Mouse (Mus musculus) midbrain, embryonic 10.5 days (tissue): ENCODE data around the gene 4930503B20Rik. TPM values are rescaled to one million over a fixed set of nuclear protein-coding genes. Genes with fewer than 3 reads are reported as not detected.

ENCODE experiments used
- DNase-seq: peaks from one replicate; pipeline ENCODE4 v3.0.0-alpha.2; 2017; ENCODE audit warnings: low spot score
- H3K27ac ChIP-seq: fragments of 300-500 bp; sonication (generic); replicated peaks from 2 replicates; pipeline ENCODE4 v1.5.1; 2016; ENCODE audit warnings: mild to moderate bottlenecking
- H3K27me3 ChIP-seq: fragments of 300-500 bp; sonication (generic); 2 replicates; pipeline ENCODE4 v1.6.1; 2016; ENCODE audit warnings: low read depth, mild to moderate bottlenecking; ENCODE audit not compliant: poor library complexity, severe bottlenecking
- H3K36me3 ChIP-seq: fragments of 300-500 bp; sonication (generic); 2 replicates; pipeline ENCODE4 v1.6.1; 2016; ENCODE audit warnings: mild to moderate bottlenecking, moderate library complexity
- H3K4me1 ChIP-seq: fragments of 300-500 bp; sonication (generic); 2 replicates; pipeline ENCODE4 v1.6.1; 2016
- H3K4me3 ChIP-seq: fragments of 300-500 bp; sonication (generic); 2 replicates; pipeline ENCODE4 v1.5.1; 2016; ENCODE audit warnings: mild to moderate bottlenecking, moderate library complexity
- H3K9me3 ChIP-seq: fragments of 300-500 bp; sonication (generic); replicated peaks from 2 replicates; pipeline ENCODE4 v1.6.1; 2016; ENCODE audit warnings: mild to moderate bottlenecking
- WGBS: fragments of 180-500 bp; shearing (Covaris S2); methylation state at CpG from one replicate; pipeline ENCODE4 v1.1.7; 2016; 5-methylcytosine and 5-hydroxymethylcytosine counted together
- polyA plus RNA-seq: library from polyadenylated mRNA; unstranded; fragments of >200 nt; fragmentation: Nextera tagmentation; extraction: Ambion mirVana; gene quantifications from 2 replicates; pipeline ENCODE4 v1.2.1, GENCODE M21; 2016

The 4930503B20Rik gene
- polyA plus RNA-seq, 1 experiment from 2014 or later: not detected

- H3K27ac ChIP-seq: no peak overlapping the region
- H3K36me3 ChIP-seq: no peaks in the 10 kb centered on the region
- H3K9me3 ChIP-seq: no peaks in the 10 kb centered on the region
- no peaks in the 10 kb centered on the region for H3K27me3 ChIP-seq
- no peak for DNase-seq
- no peak overlapping the region for H3K4me3 ChIP-seq
- 91% methylated on average over 4 of the region's 4 CpGs for WGBS
- H3K4me1 ChIP-seq: peaks cover 8% of the 10 kb centered on the region
Measured at GRCm38 (mm10) chr3:146611261-146611660, 39.9 kb downstream of the 4930503B20Rik start.

GRCm38 (mm10) chr3:146610322-146610721 is 40.8 kb downstream of the 4930503B20Rik start:
- H3K4me1 ChIP-seq: peaks cover 8% of the 10 kb centered on the region
- WGBS: 84% methylated on average over 10 of the region's 10 CpGs
- H3K36me3 ChIP-seq: no peaks in the 10 kb centered on the region
- H3K27ac ChIP-seq: no peak overlapping the region
- no peak overlapping the region for H3K4me3 ChIP-seq
- H3K9me3 ChIP-seq: no peaks in the 10 kb centered on the region
- no peaks in the 10 kb centered on the region for H3K27me3 ChIP-seq
- DNase-seq: no peak

- Histone ChIP-seq H3K27me3 (no peaks in the 10 kb centered on the region), H3K9me3 (no peaks in the 10 kb centered on the region), H3K4me3 (no peak overlapping the region), H3K36me3 (no peaks in the 10 kb centered on the region), H3K27ac (no peak overlapping the region), H3K4me1 (peaks cover 8% of the 10 kb centered on the region)
- WGBS: 67% methylated on average over 1 of the region's 1 CpGs
- no peak for DNase-seq
Measured at GRCm38 (mm10) chr3:146607368-146607767, 43.7 kb downstream of the 4930503B20Rik start.

GRCm38 (mm10) chr3:146604647-146605046 is 46.5 kb downstream of the 4930503B20Rik start:
- Histone ChIP-seq H3K4me1 (peaks cover 8% of the 10 kb centered on the region), H3K9me3 (no peaks in the 10 kb centered on the region), H3K4me3 (no peak overlapping the region), H3K27me3 (no peaks in the 10 kb centered on the region), H3K36me3 (no peaks in the 10 kb centered on the region), H3K27ac (no peak overlapping the region)
- 90% methylated on average over 9 of the region's 9 CpGs for WGBS
- DNase-seq: no peak

GRCm38 (mm10) chr3:146602531-146602930 is 48.6 kb downstream of the 4930503B20Rik start:
- Histone ChIP-seq H3K27me3 (no peaks in the 10 kb centered on the region), H3K27ac (no peak overlapping the region), H3K4me1 (peaks cover 6% of the 10 kb centered on the region), H3K36me3 (no peaks in the 10 kb centered on the region), H3K4me3 (no peak overlapping the region), H3K9me3 (no peaks in the 10 kb centered on the region)
- no peak for DNase-seq
- 92% methylated on average over 3 of the region's 3 CpGs for WGBS

- Histone ChIP-seq H3K36me3 (no peaks in the 10 kb centered on the region), H3K4me1 (no peaks in the 10 kb centered on the region), H3K9me3 (no peaks in the 10 kb centered on the region), H3K27ac (no peak overlapping the region), H3K27me3 (no peaks in the 10 kb centered on the region), H3K4me3 (no peak overlapping the region)
- no peak for DNase-seq
- WGBS: 86% methylated on average over 2 of the region's 2 CpGs
Measured at GRCm38 (mm10) chr3:146601205-146601604, 49.9 kb downstream of the 4930503B20Rik start.

- Histone ChIP-seq H3K27me3 (no peaks in the 10 kb centered on the region), H3K4me1 (no peaks in the 10 kb centered on the region), H3K36me3 (no peaks in the 10 kb centered on the region), H3K9me3 (no peaks in the 10 kb centered on the region), H3K27ac (no peak overlapping the region), H3K4me3 (no peak overlapping the region)
- no peak for DNase-seq
- WGBS: 91% methylated on average over 6 of the region's 6 CpGs
Measured at GRCm38 (mm10) chr3:146599198-146599900, 51.8 kb downstream of the 4930503B20Rik start.

- Histone ChIP-seq H3K27ac (no peak overlapping the region), H3K36me3 (no peaks in the 10 kb centered on the region), H3K9me3 (no peaks in the 10 kb centered on the region), H3K4me1 (no peaks in the 10 kb centered on the region), H3K27me3 (no peaks in the 10 kb centered on the region), H3K4me3 (no peak overlapping the region)
- DNase-seq: no peak
- 90% methylated on average over 6 of the region's 6 CpGs for WGBS
Measured at GRCm38 (mm10) chr3:146598411-146598810, 52.7 kb downstream of the 4930503B20Rik start.

- Histone ChIP-seq H3K9me3 (no peaks in the 10 kb centered on the region), H3K36me3 (no peaks in the 10 kb centered on the region), H3K27me3 (no peaks in the 10 kb centered on the region), H3K4me3 (no peak overlapping the region), H3K4me1 (no peaks in the 10 kb centered on the region), H3K27ac (no peak overlapping the region)
- no peak for DNase-seq
- WGBS: 91% methylated on average over 7 of the region's 7 CpGs
Measured at GRCm38 (mm10) chr3:146596864-146597263, 54.3 kb downstream of the 4930503B20Rik start.

- H3K9me3 ChIP-seq: no peaks in the 10 kb centered on the region
- WGBS: 92% methylated on average over 8 of the region's 8 CpGs
- no peaks in the 10 kb centered on the region for H3K36me3 ChIP-seq
- no peaks in the 10 kb centered on the region for H3K4me1 ChIP-seq
- DNase-seq: no peak
- H3K4me3 ChIP-seq: no peak overlapping the region
- no peaks in the 10 kb centered on the region for H3K27me3 ChIP-seq
- no peak overlapping the region for H3K27ac ChIP-seq
Measured at GRCm38 (mm10) chr3:146596387-146596786, 54.7 kb downstream of the 4930503B20Rik start.

- Histone ChIP-seq H3K27me3 (no peaks in the 10 kb centered on the region), H3K27ac (no peak overlapping the region), H3K4me1 (no peaks in the 10 kb centered on the region), H3K4me3 (no peak overlapping the region), H3K36me3 (no peaks in the 10 kb centered on the region), H3K9me3 (no peaks in the 10 kb centered on the region)
- 88% methylated on average over 6 of the region's 6 CpGs for WGBS
- no peak for DNase-seq
Measured at GRCm38 (mm10) chr3:146595440-146595839, 55.7 kb downstream of the 4930503B20Rik start.
